In the genomic region with DNA sequence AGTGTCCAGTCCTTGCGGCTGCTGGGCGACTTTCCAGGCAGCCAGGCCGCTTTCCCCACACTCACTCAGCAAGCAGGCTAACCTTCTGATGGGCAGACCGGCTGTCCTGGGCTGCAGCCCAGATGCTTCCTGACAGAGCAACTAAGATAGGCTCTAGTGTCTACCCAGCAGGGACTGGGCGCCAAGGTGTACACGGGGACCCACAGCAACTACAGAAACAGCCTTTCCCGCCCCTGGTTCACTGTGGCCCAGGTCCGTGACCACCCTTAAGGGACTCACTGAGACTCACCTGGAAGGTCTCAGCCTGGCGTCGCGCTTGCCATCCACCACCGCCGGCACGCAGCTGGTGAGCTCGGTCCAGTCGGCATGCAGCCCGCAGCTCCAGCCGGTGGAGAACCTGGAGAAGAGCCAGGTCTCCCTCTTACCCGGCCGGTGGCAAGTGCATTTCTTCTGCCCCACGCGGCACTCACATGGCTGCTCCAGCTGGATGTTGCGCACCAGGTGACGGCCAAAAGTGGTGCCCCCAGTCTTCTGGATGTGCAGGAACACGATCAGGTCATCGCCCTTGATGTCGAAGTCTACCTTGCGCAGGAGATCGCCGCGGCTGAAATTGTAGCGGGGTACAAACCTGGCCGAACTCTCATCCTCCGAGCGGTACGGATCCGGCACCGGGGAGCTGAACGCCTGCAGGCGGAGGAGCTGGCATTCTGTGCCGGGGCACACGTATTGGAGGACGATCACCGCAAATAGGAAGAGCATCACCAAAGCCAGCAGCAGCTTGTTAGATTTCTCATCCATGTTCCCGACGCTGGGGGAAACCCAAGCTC, we compare ENCODE assay signal across 8 mouse cellular contexts. TPM values are rescaled to one million over a fixed set of nuclear protein-coding genes. Genes with fewer than 3 reads are reported as not detected.
DNase-seq lines count a peak whose midpoint lies in the region; ATAC-seq and TF ChIP-seq lines count a peak whose summit lies in the region.

No protein-coding gene starts in this region.

- no peak for TF ChIP-seq POLR2A in heart, adult 2 months (IDR thresholded peaks at IDR 0.05; ENCODE audit: insufficient read depth, low read depth, low read length)

- no peak for TF ChIP-seq CTCF in heart, adult 2 months (IDR thresholded peaks at IDR 0.05)

- H3K4me1 ChIP-seq in heart, adult 2 months (ENCODE audit: control insufficient read depth, insufficient read depth, low read length) = no peaks in the 10 kb centered on the region
- no peaks in the 10 kb centered on the region for H3K4me1 ChIP-seq in forebrain, embryonic 15.5 days
- H3K4me1 ChIP-seq in hindbrain, embryonic 15.5 days (replicated peaks) = no peaks in the 10 kb centered on the region
- 0 out of 2 replicates have a peak, but pooled peaks cover 5% of the 10 kb centered on the region for H3K4me1 ChIP-seq in limb, embryonic 10.5 days
- peaks cover 9% of the 10 kb centered on the region; the same call in 1 of the 2 replicates for H3K4me1 ChIP-seq in midbrain, embryonic 15.5 days

- no peaks in the 10 kb centered on the region for H3K79me2 ChIP-seq in heart, adult 2 months (replicated peaks; ENCODE audit: control insufficient read depth, insufficient read depth, low read length)

- no peaks in the 10 kb centered on the region for H3K36me3 ChIP-seq in heart, adult 2 months (ENCODE audit: control insufficient read depth, insufficient read depth, low read length)
- H3K36me3 ChIP-seq in forebrain, embryonic 15.5 days = no peaks in the 10 kb centered on the region
- no peaks in the 10 kb centered on the region for H3K36me3 ChIP-seq in hindbrain, embryonic 15.5 days
- peaks cover 16% of the 10 kb centered on the region for H3K36me3 ChIP-seq in limb, embryonic 10.5 days
- no peaks in the 10 kb centered on the region for H3K36me3 ChIP-seq in midbrain, embryonic 15.5 days (replicated peaks)

- no peak for TF ChIP-seq EP300 in heart, adult 2 months (IDR thresholded peaks at IDR 0.05; ENCODE audit: insufficient read depth, low read depth, low read length)

- peak overlapping the region; percentile 83 for H3K4me2 ChIP-seq in forebrain, embryonic 15.5 days (replicated peaks)
- H3K4me2 ChIP-seq in hindbrain, embryonic 15.5 days = peak overlapping the region; percentile 89
- peak overlapping the region; percentile 86 for H3K4me2 ChIP-seq in midbrain, embryonic 15.5 days

- peak overlapping the region; percentile 43 for H3K4me3 ChIP-seq in heart, adult 2 months
- peak overlapping the region; percentile 55 for H3K4me3 ChIP-seq in forebrain, embryonic 15.5 days
- H3K4me3 ChIP-seq in hindbrain, embryonic 15.5 days = peak overlapping the region; percentile 53
- peak overlapping the region; percentile 64 for H3K4me3 ChIP-seq in limb, embryonic 10.5 days
- H3K4me3 ChIP-seq in midbrain, embryonic 15.5 days = peak overlapping the region; percentile 49

- 18% methylated on average over 46 of the region's 46 CpGs for WGBS in heart, adult 2 months
- 22% methylated on average over 45 of the region's 46 CpGs for WGBS in forebrain, embryonic 15.5 days
- WGBS in hindbrain, embryonic 15.5 days = 23% methylated on average over 46 of the region's 46 CpGs
- 18% methylated on average over 46 of the region's 46 CpGs for WGBS in limb, embryonic 10.5 days
- 23% methylated on average over 46 of the region's 46 CpGs for WGBS in midbrain, embryonic 15.5 days

- H3K27me3 ChIP-seq in heart, adult 2 months (ENCODE audit: control insufficient read depth, insufficient read depth, low read length) = no peaks in the 10 kb centered on the region
- H3K27me3 ChIP-seq in forebrain, embryonic 15.5 days = no peaks in the 10 kb centered on the region
- 0 out of 2 replicates have a peak, but pooled peaks cover 3% of the 10 kb centered on the region for H3K27me3 ChIP-seq in hindbrain, embryonic 15.5 days
- H3K27me3 ChIP-seq in limb, embryonic 10.5 days (ENCODE audit: low read depth, poor library complexity, severe bottlenecking) = peaks cover 84% of the 10 kb centered on the region
- peaks cover 8% of the 10 kb centered on the region for H3K27me3 ChIP-seq in midbrain, embryonic 15.5 days (replicated peaks)

- H3K27ac ChIP-seq in heart, adult 2 months = no peak overlapping the region
- peak overlapping the region; percentile 71; the same call in 1 of the 2 replicates for H3K27ac ChIP-seq in forebrain, embryonic 15.5 days (replicated peaks)
- peak overlapping the region; percentile 70; the same call in 1 of the 2 replicates for H3K27ac ChIP-seq in hindbrain, embryonic 15.5 days (replicated peaks)
- H3K27ac ChIP-seq in limb, embryonic 10.5 days = peak overlapping the region; percentile 90
- no peak overlapping the region for H3K27ac ChIP-seq in midbrain, embryonic 15.5 days

- H3K9me3 ChIP-seq in forebrain, embryonic 15.5 days = no peaks in the 10 kb centered on the region
- H3K9me3 ChIP-seq in hindbrain, embryonic 15.5 days = no peaks in the 10 kb centered on the region
- 0 out of 2 replicates have a peak, but pooled peaks cover 2% of the 10 kb centered on the region for H3K9me3 ChIP-seq in limb, embryonic 10.5 days (replicated peaks)
- no peaks in the 10 kb centered on the region for H3K9me3 ChIP-seq in midbrain, embryonic 15.5 days

- intact Hi-C loops in heart, adult 2 months (cut with DNase I) = loop anchor here (10.0 kb wide), 1 partner anchor 185 kb away; no protein-coding TSS in a partner anchor

- H3K9ac ChIP-seq in heart, adult 2 months (ENCODE audit: low read depth, low read length) = no peak overlapping the region
- H3K9ac ChIP-seq in forebrain, embryonic 15.5 days (replicated peaks) = peak overlapping the region; percentile 51
- H3K9ac ChIP-seq in hindbrain, embryonic 15.5 days = peak overlapping the region; percentile 53
- peak overlapping the region; percentile 52 for H3K9ac ChIP-seq in midbrain, embryonic 15.5 days

- DNase-seq in heart, adult 2 months = peak; percentile 17 to 25
- DNase-seq in heart, adult 9 months (ENCODE audit: low spot score in 2 of 2) = no peak
- DNase-seq in cerebellum, adult 11-12 months = peak; percentile 63
- peak; percentile 50 for DNase-seq in limb, embryonic 10.5 days (ENCODE audit: low spot score)

- peak; percentile 62 for ATAC-seq in forebrain, embryonic 15.5 days (replicated peaks)
- ATAC-seq in hindbrain, embryonic 15.5 days (ENCODE audit: low FRiP score, low read depth) = peak; percentile 64
- ATAC-seq in midbrain, embryonic 15.5 days (replicated peaks) = peak; percentile 69
- no peak; the same call in 1 of the 2 replicates for ATAC-seq in megakaryocyte progenitor cell, adult 5-6 weeks (replicated peaks; ENCODE audit: poor library complexity)

RNA-seq across cellular contexts. Expression of a gene that starts 1.8 kb away (rescaled TPM):
- under 1 TPM; 0.26 to 0.41 TPM for total RNA-seq in heart, adult 2 months (2021)
- polyA plus RNA-seq in heart, adult 2 months (2012; rRNA removed) = 0.41 and 0.79 TPM in 2 replicates
- polyA plus RNA-seq in forebrain, embryonic 15.5 days (2015; fragmentation: Nextera tagmentation; extraction: Ambion mirVana) = 49.3 and 50.4 TPM in 2 replicates
- 42.1 and 43.5 TPM in 2 replicates for polyA plus RNA-seq in hindbrain, embryonic 15.5 days (2015; fragmentation: Nextera tagmentation; extraction: Ambion mirVana)
- 21.2 and 23.2 TPM in 2 replicates for polyA plus RNA-seq in limb, embryonic 10.5 days (2016; fragmentation: Nextera tagmentation; extraction: Ambion mirVana)
- polyA plus RNA-seq in midbrain, embryonic 15.5 days (2015; fragmentation: Nextera tagmentation; extraction: Ambion mirVana) = 21.6 and 24.9 TPM in 2 replicates
- total RNA-seq in megakaryocyte progenitor cell, adult 5-6 weeks (2015) = 0.10 TPM in 1 of 2 replicates, not detected in the other
- not detected in 2 replicates for total RNA-seq in megakaryocyte progenitor cell, adult 5-6 weeks (2017)

Comparison
In these comparisons a context has a peak if more than half of its experiments do, and no peak if none do; other contexts are left out.
1. DNase-seq: peak in heart, adult 2 months (2 of 2), cerebellum, adult 11-12 months (single experiment) and limb, embryonic 10.5 days (single experiment); none in heart, adult 9 months (0 of 2).
2. H3K27ac ChIP-seq: peak in forebrain, embryonic 15.5 days (single experiment), hindbrain, embryonic 15.5 days (single experiment) and limb, embryonic 10.5 days (single experiment); none in heart, adult 2 months (single experiment) and midbrain, embryonic 15.5 days (single experiment).
3. RNA of a gene that starts 1.8 kb away (polyA plus RNA-seq): 49.3 to 50.4 TPM in forebrain, embryonic 15.5 days, 42.1 to 43.5 TPM in hindbrain, embryonic 15.5 days, 21.6 to 24.9 TPM in midbrain, embryonic 15.5 days and 21.2 to 23.2 TPM in limb, embryonic 10.5 days; 0.41 to 0.79 TPM in heart, adult 2 months; every median in the first group is over 10 times any median in the second.
4. Peak in every context shown above with its lines, with median percentiles within 50 percentile points of each other: H3K4me3 ChIP-seq and H3K4me2 ChIP-seq.